Mouse (Mus musculus) testis, postnatal 14 days (tissue): ENCODE data around the gene Olfr1475.
"Not testable (repeated sequence)": the region's sequence is repeated elsewhere in the genome, so short reads cannot be mapped to it uniquely, and the experiment has no call there.

ENCODE experiments used
- DNase-seq: peaks from one replicate; pipeline ENCODE4 v3.0.0; 2021; ENCODE audit warnings: low spot score

Gene Olfr1475

DNA sequence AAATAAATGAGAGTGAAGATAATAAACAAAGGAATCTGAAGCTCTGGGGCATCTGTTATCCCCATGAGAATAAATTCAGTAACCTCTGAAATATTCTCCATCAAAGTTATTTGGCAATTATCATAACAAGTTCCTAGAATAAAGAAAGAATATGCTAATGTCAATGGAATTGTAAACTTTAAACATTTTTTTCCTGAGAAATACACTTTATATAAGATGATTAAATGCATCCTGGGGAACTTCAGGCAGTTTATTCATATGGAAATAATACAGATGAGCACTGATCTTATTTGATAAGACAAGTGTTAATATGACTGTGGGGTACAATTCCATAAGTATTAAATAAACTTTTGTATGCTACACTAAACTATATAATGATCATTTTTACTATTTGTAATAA lies at the start of gene Olfr1475:
Gene Olfr1475, minus strand, starts transcription at position 101 of the 400 bp plus-strand sequence.
- DNase-seq, result no peak

- no peak for DNase-seq
Observed at GRCm38 (mm10) chr19:13527613-13528012, 47.6 kb upstream of the Olfr1475 start, which contains the start of gene Olfr1480. Gene Olfr1480, plus strand, starts transcription at chr19:13527913.

DNA sequence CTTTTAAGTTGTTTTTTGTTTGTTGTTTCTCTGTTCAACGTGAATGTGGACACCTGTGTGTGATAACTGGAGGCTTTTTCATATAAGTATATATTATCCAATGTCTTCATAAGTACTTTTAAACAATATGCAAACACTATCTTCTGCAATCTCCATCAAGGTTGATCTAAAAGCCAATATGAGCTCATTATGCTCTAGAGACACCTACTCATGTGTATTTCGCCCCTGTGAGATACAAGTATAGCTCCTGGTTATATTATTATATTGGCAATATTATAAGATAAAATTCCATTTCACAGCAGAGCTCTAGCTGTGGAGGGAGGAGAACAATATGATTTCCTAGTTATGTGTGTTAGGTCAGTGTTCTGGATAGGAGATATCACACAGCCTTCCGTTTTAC lies 20.2 kb upstream of the Olfr1475 start, which contains the start of gene Olfr1477:
Gene Olfr1477, plus strand, starts transcription at position 301 of the 400 bp plus-strand sequence.
- no peak for DNase-seq

DNA sequence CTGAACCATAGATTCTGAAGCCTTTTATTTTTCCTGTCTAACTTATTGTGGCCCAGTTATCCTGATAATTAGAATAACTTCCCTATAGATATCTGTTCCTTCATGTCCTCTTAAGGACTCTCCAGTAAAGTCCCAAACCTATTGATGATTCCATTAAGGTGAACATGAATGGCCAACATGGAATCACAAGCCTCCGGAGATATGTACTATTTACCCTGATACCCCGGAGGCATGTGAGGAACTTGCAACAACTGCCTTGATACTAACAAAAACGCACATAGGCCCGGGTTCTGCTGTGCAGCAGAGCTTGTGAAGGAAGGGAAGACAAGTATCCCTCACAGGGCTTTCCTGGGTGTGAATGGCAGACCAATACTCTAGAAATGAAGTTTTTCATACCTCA lies 10.7 kb downstream of the Olfr1475 start, which contains the start of gene Olfr1474:
Gene Olfr1474, plus strand, starts transcription at position 301 of the 400 bp plus-strand sequence.
- not testable (repeated sequence) for DNase-seq

GRCm38 (mm10) chr19:13455986-13456385 lies 24.0 kb downstream of the Olfr1475 start, which contains the start of gene Olfr1472:
Gene Olfr1472, minus strand, starts transcription at chr19:13456086.
- no peak for DNase-seq

GRCm38 (mm10) chr19:13443109-13443508 lies 36.9 kb downstream of the Olfr1475 start, which contains the start of gene Olfr1471:
Gene Olfr1471, plus strand, starts transcription at chr19:13443409.
- not testable (repeated sequence) for DNase-seq
